Mouse (Mus musculus) layer of hippocampus, adult 2 months (tissue): ENCODE results near the gene Agpat1. TPM values are rescaled to one million over a fixed set of nuclear protein-coding genes. Genes with fewer than 3 reads are reported as not detected.

Source experiments
- DNase-seq, 2 experiments: peaks; one replicate each; pipeline ENCODE4 v3.0.0; 2022; ENCODE audit warnings: low spot score in 2 of 2
- H3K27ac ChIP-seq: fragments of 200-600 bp; 2 replicates; pipeline ENCODE4 v1.8.1; 2022
- H3K4me3 ChIP-seq: fragments of 200-600 bp; 2 replicates; pipeline ENCODE4 v1.8.1; 2022; ENCODE audit warnings: mild to moderate bottlenecking
- CTCF ChIP-seq: fragments of 200-600 bp; conservative IDR thresholded peaks from 2 replicates; pipeline ENCODE4 v1.8.1; 2022; ENCODE audit warnings: antibody characterized with exemption, mild to moderate bottlenecking, moderate library complexity
- total RNA-seq, 2 experiments: library from RNA; stranded (reverse); gene quantifications; 2 replicates each; pipeline ENCODE4 v1.2.3; 2021

The Agpat1 gene
- total RNA-seq, 2 experiments from 2014 or later = 153 to 160 TPM

- peak overlapping the region; percentile 67 for H3K4me3 ChIP-seq
- no peak for DNase-seq
- peak overlapping the region; percentile 99 for H3K27ac ChIP-seq
- TF ChIP-seq CTCF = no peak
Observed at GRCm38 (mm10) chr17:34626062-34626772, 22.2 kb downstream of the Agpat1 start.

GRCm38 (mm10) chr17:34626773-34627092, 22.7 kb downstream of the Agpat1 start:
- Histone ChIP-seq H3K4me3 (peak overlapping the region; percentile 67), H3K27ac (peak overlapping the region; percentile 99)
- peak; percentile 71 for TF ChIP-seq CTCF
- DNase-seq = no peak

GRCm38 (mm10) chr17:34627093-34627942, 23.3 kb downstream of the Agpat1 start:
- Histone ChIP-seq H3K4me3 (peak overlapping the region; percentile 67), H3K27ac (peak overlapping the region; percentile 99)
- DNase-seq = peak; percentile 87 to 92
- TF ChIP-seq CTCF = no peak

GRCm38 (mm10) chr17:34627943-34628643, 24.0 kb downstream of the Agpat1 start, which contains the start of gene Ppt2:
Gene Ppt2, minus strand, starts transcription at chr17:34628510.
- Histone ChIP-seq H3K4me3 (peak within 1 kb of the TSS; percentile 67), H3K27ac (peak within 1 kb of the TSS; percentile 99)
- no peak for TF ChIP-seq CTCF
- no peak for DNase-seq

GRCm38 (mm10) chr17:34628644-34628967, 24.5 kb downstream of the Agpat1 start:
- TF ChIP-seq CTCF = no peak
- Histone ChIP-seq H3K27ac (peak overlapping the region; percentile 99), H3K4me3 (peak overlapping the region; percentile 67)
- no peak for DNase-seq

GRCm38 (mm10) chr17:34629221-34629751, 25.2 kb downstream of the Agpat1 start, which contains the start of gene Prrt1:
Gene Prrt1, plus strand, starts transcription at chr17:34629533.
- no peak for TF ChIP-seq CTCF
- Histone ChIP-seq H3K27ac (peak within 1 kb of the TSS; percentile 99), H3K4me3 (peak within 1 kb of the TSS; percentile 67)
- peak; percentile 66 to 90 for DNase-seq

- Histone ChIP-seq H3K27ac (peak overlapping the region; percentile 99), H3K4me3 (peak overlapping the region; percentile 67)
- TF ChIP-seq CTCF = no peak
- DNase-seq = no peak
Observed at GRCm38 (mm10) chr17:34629796-34630603, 25.9 kb downstream of the Agpat1 start.

DNA sequence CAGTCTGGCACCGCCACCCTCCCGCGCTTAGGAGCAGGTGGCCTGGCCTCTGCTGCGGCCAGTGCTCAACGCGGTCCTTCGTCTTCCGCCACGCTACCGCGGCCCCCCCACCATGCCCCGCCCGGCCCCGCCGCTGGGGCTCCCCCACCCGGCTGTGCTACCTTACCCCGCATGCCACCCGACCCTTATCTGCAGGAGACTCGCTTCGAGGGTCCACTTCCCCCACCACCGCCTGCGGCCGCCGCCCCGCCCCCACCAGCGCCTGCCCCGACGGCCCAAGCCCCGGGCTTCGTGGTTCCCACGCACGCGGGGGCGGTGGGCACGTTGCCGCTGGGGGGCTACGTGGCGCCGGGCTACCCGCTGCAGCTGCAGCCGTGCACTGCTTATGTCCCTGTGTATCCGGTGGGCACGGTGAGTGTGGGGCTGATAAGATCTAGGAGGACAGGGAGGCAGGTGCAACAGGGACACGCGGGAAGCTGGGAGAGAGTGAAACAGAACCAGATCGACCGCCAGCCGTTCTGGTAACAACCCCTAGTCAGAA, 26.8 kb downstream of the Agpat1 start:
- no peak for TF ChIP-seq CTCF
- peak overlapping the region; percentile 99 for H3K27ac ChIP-seq
- DNase-seq = no peak
- H3K4me3 ChIP-seq = peak overlapping the region; percentile 67

DNA sequence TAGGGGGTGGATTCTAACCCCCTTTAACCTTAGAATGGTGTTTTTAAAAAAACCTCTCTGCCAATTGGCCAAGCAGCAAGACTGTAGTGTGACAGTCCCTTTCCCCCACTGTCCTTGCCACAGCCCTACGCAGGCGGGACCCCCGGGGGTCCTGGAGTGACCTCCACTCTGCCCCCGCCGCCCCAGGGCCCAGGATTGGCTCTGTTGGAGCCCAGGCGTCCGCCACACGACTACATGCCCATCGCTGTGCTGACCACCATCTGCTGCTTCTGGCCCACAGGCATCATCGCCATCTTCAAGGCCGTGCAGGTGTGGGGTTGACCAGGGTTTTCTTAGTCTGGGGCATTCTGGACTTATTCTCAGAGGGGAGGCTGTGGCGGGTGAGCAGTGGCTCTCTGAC, 27.6 kb downstream of the Agpat1 start:
- Histone ChIP-seq H3K27ac (peak overlapping the region; percentile 99), H3K4me3 (peak overlapping the region; percentile 67)
- TF ChIP-seq CTCF = no peak
- DNase-seq = no peak

- Histone ChIP-seq H3K27ac (peak overlapping the region; percentile 99), H3K4me3 (peak overlapping the region; percentile 67)
- TF ChIP-seq CTCF = no peak
- peak; percentile 87 to 94 for DNase-seq
Observed at GRCm38 (mm10) chr17:34632261-34632691, 28.2 kb downstream of the Agpat1 start.

DNA sequence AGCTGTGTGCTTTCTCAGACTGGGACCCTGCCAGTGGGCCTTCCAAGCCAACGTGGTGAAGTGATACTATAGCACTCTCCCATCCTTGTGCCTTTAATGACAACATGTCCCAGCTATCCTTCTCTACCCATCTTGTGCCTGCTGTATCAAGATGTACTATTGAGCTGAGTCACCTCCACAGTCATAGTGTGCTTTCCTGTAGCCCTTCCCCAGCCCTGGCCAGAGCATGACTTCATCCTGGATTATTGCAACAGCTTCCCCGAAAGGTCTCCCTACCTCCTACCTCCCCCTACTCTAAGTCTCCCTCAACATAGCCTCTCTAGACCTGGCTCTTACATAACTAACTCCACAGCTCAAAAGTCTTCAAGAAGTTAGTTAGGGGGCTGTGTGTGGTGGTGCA, 31.6 kb downstream of the Agpat1 start:
- no peak for TF ChIP-seq CTCF
- no peak for DNase-seq
- H3K27ac ChIP-seq = no peak overlapping the region
- no peak overlapping the region for H3K4me3 ChIP-seq

DNA sequence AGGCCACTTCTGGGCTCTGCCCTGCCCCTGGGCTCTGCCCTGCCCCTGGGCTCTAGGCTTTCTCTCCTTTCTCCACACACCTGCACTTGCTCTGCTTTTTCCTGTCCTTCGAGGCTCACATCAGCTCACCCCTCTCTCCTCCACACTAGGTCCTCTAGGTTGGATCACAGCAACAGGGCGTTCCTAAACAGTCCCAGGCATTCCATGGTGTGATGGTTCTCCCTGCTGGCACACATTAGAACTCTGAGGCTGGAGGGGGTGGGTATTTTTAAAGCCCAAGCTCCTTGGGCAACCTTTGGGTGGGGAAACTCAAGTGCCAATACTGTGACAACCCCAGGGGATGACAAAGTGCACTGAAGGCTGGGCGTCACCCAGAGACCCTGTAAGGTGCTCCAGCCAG, 33.4 kb downstream of the Agpat1 start:
- no peak for DNase-seq
- peak overlapping the region; percentile 33; the same call in 1 of the 2 replicates for H3K27ac ChIP-seq
- no peak for TF ChIP-seq CTCF
- H3K4me3 ChIP-seq = no peak overlapping the region
